Mouse (Mus musculus): Measurements from ENCODE around the gene Nln.

GRCm38 (mm10) chr13:104038358-104038757 is 71.1 kb downstream of the Nln start:
- TF ChIP-seq POLR2A (IDR thresholded peaks at IDR 0.05; ENCODE audit: low read depth, low read length) (no peak), CTCF (IDR thresholded peaks at IDR 0.05; ENCODE audit: extremely low read depth, insufficient read depth, insufficient read length, insufficient replicate concordance) (no peak)

All from spleen, adult 2 months (tissue).